Mouse (Mus musculus) CD4-positive, CD25-positive, alpha-beta regulatory T cell, adult 4 months (primary cell): ENCODE data around the gene Fyttd1. TPM values are rescaled to one million over a fixed set of nuclear protein-coding genes. Genes with fewer than 3 reads are reported as not detected.
A peak's percentile ranks its signal among the peaks of the same experiment; 100 is the strongest.

Experiments
- ATAC-seq: one replicate; pipeline ENCODE4 v1.8.0; 2017
- polyA plus RNA-seq, 2 experiments: library from polyadenylated mRNA; unstranded; fragments of 100-300 nt; shearing (Covaris generic); gene quantifications; one replicate each; pipeline ENCODE4 v1.2.1; 2017

Gene Fyttd1
- polyA plus RNA-seq, 2 experiments from 2014 or later, result 64.8 to 65.3 TPM

DNA sequence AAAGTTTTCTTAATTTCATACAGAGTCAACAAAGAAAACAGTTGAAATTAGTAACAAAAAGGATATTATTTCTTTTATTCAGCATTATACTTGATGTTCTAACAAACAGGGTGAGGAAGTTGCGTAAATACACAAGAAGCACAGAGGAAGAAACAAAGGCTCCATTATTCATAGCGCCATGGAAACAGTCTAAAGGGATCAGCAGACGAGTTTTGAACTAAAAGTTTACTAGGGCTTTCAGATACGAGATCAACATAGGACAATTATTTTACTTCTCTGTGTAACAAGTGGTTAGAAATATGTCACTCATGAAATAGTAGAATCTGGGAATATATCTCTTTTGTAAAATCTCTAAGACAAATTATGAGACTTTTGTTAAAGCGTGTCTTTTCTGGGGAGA lies 68.1 kb downstream of the Fyttd1 start:
- no peak for ATAC-seq

DNA sequence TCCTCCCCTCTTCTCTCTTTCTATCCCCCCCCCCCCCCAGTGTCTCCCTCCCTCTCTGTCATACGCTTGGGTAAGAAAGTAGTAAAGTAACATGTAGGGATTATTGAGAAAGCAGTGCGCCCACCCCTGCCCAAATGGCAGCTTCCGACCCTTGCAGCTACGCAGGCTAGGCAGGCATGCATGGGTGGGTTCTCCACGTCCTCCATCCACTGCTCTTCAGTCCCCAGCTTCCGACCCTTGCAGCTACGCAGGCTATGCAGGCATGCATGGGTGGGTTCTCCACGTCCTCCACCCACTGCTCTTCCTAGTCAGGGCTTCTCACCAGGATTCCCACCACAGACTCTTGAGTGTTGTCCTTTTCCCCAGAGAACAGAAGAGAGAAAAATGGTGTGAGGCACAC lies 70.7 kb downstream of the Fyttd1 start:
- ATAC-seq, result no peak

DNA sequence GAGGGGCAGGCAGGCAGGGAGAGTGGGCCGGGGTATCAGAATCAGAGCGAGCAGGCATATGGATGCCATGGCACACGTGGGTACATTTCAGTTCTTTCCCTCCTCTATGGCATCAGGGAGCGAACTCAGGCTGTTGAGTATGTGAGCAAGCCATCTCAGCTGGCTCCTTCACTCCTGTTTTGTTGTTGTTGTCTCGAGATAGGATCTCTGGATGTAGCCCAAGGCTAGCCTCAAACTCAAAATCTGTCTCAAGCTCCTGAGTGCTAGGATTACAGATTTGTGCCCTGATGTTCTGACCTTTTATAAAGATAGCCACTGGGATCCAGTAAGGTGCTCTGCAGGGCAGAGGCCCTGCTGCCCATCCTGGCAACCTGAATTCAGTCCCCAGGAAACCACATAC lies 71.4 kb downstream of the Fyttd1 start:
- peak; percentile 19 for ATAC-seq

DNA sequence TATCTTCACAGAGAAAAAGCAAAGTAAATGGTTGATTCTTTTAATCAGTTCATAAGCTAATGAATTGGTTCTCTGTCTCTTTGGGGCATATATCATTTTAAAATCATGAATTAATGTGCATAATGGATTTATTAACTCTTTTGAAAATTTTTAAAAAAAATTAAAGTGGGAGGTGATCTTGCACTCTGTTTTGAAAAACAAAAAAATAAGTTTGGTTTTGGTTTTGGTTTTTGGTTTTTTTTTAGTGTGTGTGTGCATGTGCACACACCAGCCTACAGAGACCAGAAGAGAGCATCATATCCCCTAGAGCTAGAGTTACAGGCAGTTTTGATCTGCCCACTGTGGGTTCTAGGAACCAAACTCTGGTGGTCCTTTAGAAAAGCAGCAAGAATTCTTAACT lies 72.0 kb downstream of the Fyttd1 start:
- peak; percentile 34 for ATAC-seq

DNA sequence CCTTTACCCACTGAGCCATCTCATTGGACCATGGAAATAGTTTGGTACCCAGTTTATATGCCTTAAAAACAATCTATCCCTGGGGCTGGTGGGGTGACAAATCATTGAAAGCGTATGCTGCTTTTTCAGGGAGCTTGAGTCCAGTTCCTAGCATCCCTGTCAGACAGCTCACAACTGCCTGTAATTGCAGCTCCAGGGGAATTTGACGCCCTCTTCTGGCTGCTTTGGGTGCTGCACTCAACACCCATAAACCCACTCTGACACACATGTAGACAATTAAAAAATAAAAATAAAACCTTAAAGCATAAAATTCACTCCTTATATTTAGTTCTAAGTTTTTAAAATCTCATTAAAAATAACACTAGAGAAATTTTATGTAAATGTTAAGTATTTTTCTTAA lies 73.8 kb downstream of the Fyttd1 start:
- no peak for ATAC-seq

DNA sequence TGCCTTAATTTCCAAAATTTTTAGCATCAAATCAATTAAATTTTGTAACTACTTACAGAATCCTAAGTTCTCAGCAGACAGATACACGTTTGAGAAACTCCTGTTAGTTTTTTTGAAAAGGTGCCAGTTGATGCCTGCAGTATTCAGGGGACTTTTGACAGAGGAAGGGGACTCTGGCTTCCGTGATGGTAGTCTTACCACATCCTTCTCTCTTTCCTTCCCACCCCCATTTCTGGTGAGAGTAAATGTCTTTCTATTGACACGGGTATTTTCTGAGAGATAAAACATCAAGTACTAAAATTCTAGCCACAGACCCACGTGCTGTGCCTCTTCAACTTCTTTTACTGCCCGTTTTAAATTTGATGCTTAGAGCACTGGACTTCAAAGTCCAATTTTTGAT lies 76.5 kb downstream of the Fyttd1 start:
- ATAC-seq, result peak; percentile 95

DNA sequence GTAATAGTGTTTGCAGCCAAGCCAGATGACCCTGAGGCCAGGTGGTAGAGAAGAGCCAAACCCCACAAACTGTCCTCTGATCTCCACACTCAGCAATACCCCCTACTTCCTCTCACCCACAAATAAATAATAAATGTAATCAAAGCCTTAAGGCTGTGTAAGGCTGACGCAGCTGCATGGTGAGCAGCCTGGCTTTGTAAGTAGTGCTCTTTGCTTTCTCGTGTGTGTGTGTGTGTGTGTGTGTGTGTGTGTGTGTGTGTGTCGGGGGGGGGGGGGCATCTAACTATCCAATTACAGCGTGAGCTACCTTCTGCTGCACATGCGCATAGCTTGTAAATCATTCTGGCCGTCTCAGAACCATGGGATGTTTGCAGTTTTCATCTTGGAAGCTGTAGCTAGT lies 77.0 kb downstream of the Fyttd1 start:
- ATAC-seq, result peak; percentile 56

- no peak for ATAC-seq
These were observed 79.6 kb downstream of the Fyttd1 start for GRCm38 (mm10) chr16:32956889-32957288.

Other genes with a start within 250 kb of the Fyttd1 start
- gene Tnk2, start 233.6 kb upstream of the Fyttd1 start, polyA plus RNA-seq, result 1 to 10 TPM; 4.8 to 8.9 TPM
- gene Muc4, start 141.6 kb upstream of the Fyttd1 start, polyA plus RNA-seq, result not detected
- under 1 TPM in 1 of 2 experiments, not detected in 1; 0.61 TPM for gene Muc20, start 80.1 kb upstream of the Fyttd1 start, polyA plus RNA-seq
- gene Smbd1, start 67.0 kb upstream of the Fyttd1 start, polyA plus RNA-seq, result not detected
- gene Rubcn, start 266 bp downstream of the Fyttd1 start, polyA plus RNA-seq, result 10 to 100 TPM; 13.3 to 19.6 TPM
- gene Lrch3, start 36.6 kb downstream of the Fyttd1 start, polyA plus RNA-seq, result 10 to 100 TPM; 19.4 to 23.0 TPM
- gene Iqcg, start 178.7 kb downstream of the Fyttd1 start, polyA plus RNA-seq, result 1 to 10 TPM; 1.1 TPM
- gene Rpl35a, start 179.0 kb downstream of the Fyttd1 start, polyA plus RNA-seq, result 1,000 to 10,000 TPM; 1,192 to 1,593 TPM
- gene Lmln, start 185.0 kb downstream of the Fyttd1 start, polyA plus RNA-seq, result under 1 TPM; 0.15 to 0.66 TPM